Mouse (Mus musculus): ENCODE measurements at regions not wholly inside any gene's neighbourhood (a gene's known extent, or its start where the extent isn't known, plus 50 kb on each side); places are given as distances from the start of the nearest gene placed in this dataset.

DNA sequence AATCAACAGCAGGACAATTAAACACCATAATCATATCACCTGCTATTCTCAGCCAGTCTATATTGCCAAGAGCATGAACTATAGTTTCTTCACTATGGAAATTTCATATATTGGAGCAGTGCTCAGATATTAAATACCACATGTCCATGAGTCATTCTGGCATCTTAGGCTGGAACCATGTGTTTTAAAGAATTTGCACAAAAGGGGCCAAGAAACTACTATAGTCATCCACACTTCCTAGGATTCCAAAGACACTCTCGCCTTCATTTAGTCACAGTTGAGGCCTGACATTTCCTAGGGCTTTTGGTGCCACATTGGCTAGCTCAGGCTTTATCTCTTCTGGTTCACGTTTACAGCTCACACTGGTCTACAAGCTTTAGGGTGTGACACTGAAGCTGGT lies 293.7 kb downstream of the Foxa2 start:
- TF ChIP-seq CTCF (IDR thresholded peaks at IDR 0.05; ENCODE audit: control insufficient read depth, insufficient read depth, insufficient replicate concordance, low read depth, low read length) (no peak), POLR2A (IDR thresholded peaks at IDR 0.05; ENCODE audit: control insufficient read depth, low read depth, low read length) (no peak)

All from testis, adult 2 months (tissue).